22 mouse cellular contexts compared by ENCODE assay signal in the genomic region with DNA sequence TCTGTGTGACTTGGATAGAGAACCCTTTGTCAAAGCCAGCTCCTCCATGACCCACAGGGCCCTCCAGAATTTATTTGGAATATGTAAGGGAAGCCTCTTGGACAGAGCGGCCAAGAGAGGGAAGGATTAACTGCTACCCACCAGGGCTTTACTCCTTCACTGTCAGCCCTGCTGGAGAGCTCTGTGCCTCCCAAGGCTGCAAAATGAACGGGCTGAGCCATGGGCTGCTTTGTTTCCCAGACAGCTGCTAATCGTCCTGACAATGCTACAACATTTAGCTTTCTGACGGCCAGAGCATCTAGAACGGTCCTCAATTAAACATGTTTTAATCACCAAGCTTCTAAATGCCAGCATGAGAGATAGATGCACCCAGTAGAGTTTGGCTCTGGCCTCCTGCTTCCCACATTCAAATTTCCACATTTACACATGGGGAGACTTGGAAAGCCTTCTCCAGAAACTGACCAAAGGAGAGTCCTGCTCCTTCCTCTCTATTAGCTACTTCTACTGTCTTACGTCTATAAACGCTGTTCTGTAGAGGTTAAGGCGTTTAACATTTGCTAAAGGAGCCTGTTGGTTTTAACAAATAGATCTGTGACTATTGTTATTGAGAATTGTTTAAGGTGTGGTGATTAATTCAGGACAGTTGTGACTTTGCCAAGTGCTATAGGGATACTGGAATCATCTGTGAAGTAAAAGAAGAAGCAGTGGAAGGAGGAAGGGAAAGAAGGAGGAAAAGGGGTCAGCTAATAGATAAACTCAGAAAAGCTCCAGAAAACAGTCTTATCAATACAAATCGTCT.
A peak's percentile ranks its signal among the peaks of the same experiment; 100 is the strongest.
DNase-seq lines count a peak whose midpoint lies in the region; ATAC-seq and TF ChIP-seq lines count a peak whose summit lies in the region.
"Had no signal": no experiment of that assay in that cellular context is flagged by ENCODE, and none has a peak within 500 bp of the region (broad histone marks: within the 10 kb centered on the region; RNA-seq: fewer than 3 reads in every experiment).

No protein-coding gene starts in this region.

- no peak overlapping the region for H3K9ac ChIP-seq in forebrain, embryonic 15.5 days (replicated peaks)
- H3K9ac ChIP-seq: embryonic facial prominence, embryonic 13.5 days; kidney, embryonic 15.5 days; limb, embryonic 13.5 days; liver, embryonic 13.5 days had no signal

- no peak overlapping the region for H3K4me3 ChIP-seq in gastrocnemius, adult 2 months
- no peak overlapping the region for H3K4me3 ChIP-seq in layer of hippocampus, adult 2 months
- H3K4me3 ChIP-seq in forebrain, embryonic 15.5 days, result no peak overlapping the region
- H3K4me3 ChIP-seq: embryonic facial prominence, embryonic 13.5 days; kidney, embryonic 15.5 days; limb, embryonic 13.5 days; liver, embryonic 13.5 days had no signal

- no peak overlapping the region for H3K4me2 ChIP-seq in forebrain, embryonic 15.5 days (replicated peaks)
- H3K4me2 ChIP-seq: embryonic facial prominence, embryonic 13.5 days; heart, embryonic 11.5 days; kidney, embryonic 15.5 days; limb, embryonic 13.5 days; liver, embryonic 13.5 days had no signal

- TF ChIP-seq CTCF in gastrocnemius, adult 2 months (IDR thresholded peaks at IDR 0.05), result no peak
- no peak for TF ChIP-seq CTCF in layer of hippocampus, adult 2 months (conservative IDR thresholded peaks at IDR 0.05)

- DNase-seq in gastrocnemius, adult 2 months, result peak; percentile 20
- no peak for DNase-seq in gastrocnemius, adult 8-10 months (ENCODE audit: low spot score in 2 of 2)
- DNase-seq in layer of hippocampus, adult 2 months (ENCODE audit: low spot score in 2 of 2), result no peak
- DNase-seq in layer of hippocampus, adult 9-10 months (ENCODE audit: low spot score), result no peak
- peak; percentile 55 for DNase-seq in R1 (ENCODE audit: low read depth, low spot score)
- DNase-seq in liver, result no peak
- DNase-seq: adrenal gland, postnatal 10 days; embryo, embryonic 11 days; kidney, adult 11 months; kidney, postnatal 36 days; liver, embryonic 13.5 days; lung, adult 2 months; right cerebral cortex, postnatal 14 days had no signal

- H3K36me3 ChIP-seq in forebrain, embryonic 15.5 days, result no peaks in the 10 kb centered on the region
- H3K36me3 ChIP-seq: G1E; kidney, embryonic 15.5 days; liver, embryonic 13.5 days had no signal

- WGBS in forebrain, embryonic 15.5 days, result 35% methylated on average over 9 of the region's 9 CpGs

- ATAC-seq in forebrain, embryonic 15.5 days (replicated peaks), result no peak
- ATAC-seq: Patski had no signal

- intact Hi-C loops in gastrocnemius, adult 2 months (cut with DNase I), result no loop called here

- no peaks in the 10 kb centered on the region for H3K9me3 ChIP-seq in forebrain, embryonic 15.5 days
- H3K9me3 ChIP-seq: embryonic facial prominence, embryonic 13.5 days; kidney, embryonic 15.5 days; limb, embryonic 13.5 days; liver, embryonic 13.5 days had no signal

- peaks cover 66% of the 10 kb centered on the region for H3K4me1 ChIP-seq in forebrain, embryonic 15.5 days
- H3K4me1 ChIP-seq: liver, embryonic 13.5 days had no signal

- no peak overlapping the region for H3K27ac ChIP-seq in gastrocnemius, adult 2 months
- H3K27ac ChIP-seq in layer of hippocampus, adult 2 months, result peak overlapping the region; percentile 74
- peak overlapping the region; percentile 8; the same call in 1 of the 2 replicates for H3K27ac ChIP-seq in forebrain, embryonic 15.5 days (replicated peaks)
- H3K27ac ChIP-seq: embryonic facial prominence, embryonic 13.5 days; kidney, embryonic 15.5 days; limb, embryonic 13.5 days; liver, embryonic 13.5 days; macrophage; stomach, postnatal 0 days had no signal

- no peaks in the 10 kb centered on the region for H3K27me3 ChIP-seq in forebrain, embryonic 15.5 days
- H3K27me3 ChIP-seq: embryonic facial prominence, embryonic 13.5 days; kidney, embryonic 15.5 days; limb, embryonic 13.5 days; liver, embryonic 13.5 days; Patski had no signal

Comparison
In these comparisons a context has a peak if more than half of its experiments do, and no peak if none do; other contexts are left out.
1. DNase-seq: peak in gastrocnemius, adult 2 months (single experiment) and R1 (single experiment); none in gastrocnemius, adult 8-10 months (0 of 2), layer of hippocampus, adult 2 months (0 of 2), layer of hippocampus, adult 9-10 months (single experiment) and liver (single experiment).